Mouse (Mus musculus): ENCODE data around the gene Ccnd3. TPM values are rescaled to one million over a fixed set of nuclear protein-coding genes. Genes with fewer than 3 reads are reported as not detected.

Ccnd3 gene
- polyA plus RNA-seq, 1 experiment from 2014 or later, result 180 TPM

DNA sequence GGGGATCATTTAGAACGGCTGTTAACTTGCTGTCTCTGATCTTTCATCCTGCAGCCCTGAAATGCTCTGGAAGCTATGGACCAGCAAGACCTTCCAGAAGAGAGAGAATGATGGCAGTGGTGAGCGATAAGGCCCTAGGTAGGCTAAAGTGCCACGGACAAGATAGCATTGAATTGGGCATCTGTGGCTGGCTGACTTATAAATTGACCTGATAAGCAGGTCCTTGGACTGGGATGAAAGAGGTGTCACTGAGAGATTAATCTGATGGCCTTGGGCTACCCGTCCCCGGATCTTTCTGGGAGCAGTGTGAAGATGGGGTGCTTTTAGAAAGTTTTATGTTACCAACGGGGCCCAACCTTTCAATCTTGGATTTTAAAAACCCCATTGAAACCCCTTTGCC lies 73.8 kb downstream of the Ccnd3 start:
- WGBS, result 88% methylated on average over 6 of the region's 6 CpGs
- H3K9me3 ChIP-seq (ENCODE audit: control insufficient read depth), result no peaks in the 10 kb centered on the region
- H3K4me1 ChIP-seq (replicated peaks; ENCODE audit: control insufficient read depth, insufficient read depth, low read length), result no peaks in the 10 kb centered on the region
- H3K9ac ChIP-seq (ENCODE audit: low read depth, low read length), result no peak overlapping the region
- no peak overlapping the region for H3K4me3 ChIP-seq (ENCODE audit: low read depth, low read length)
- TF ChIP-seq CTCF (IDR thresholded peaks at IDR 0.05; ENCODE audit: low read depth), result no peak
- H3K4me2 ChIP-seq (replicated peaks; ENCODE audit: low read depth), result no peak overlapping the region
- H3K36me3 ChIP-seq (ENCODE audit: control insufficient read depth, insufficient read depth), result no peaks in the 10 kb centered on the region
- H3K27ac ChIP-seq (ENCODE audit: low read depth, low read length), result no peak overlapping the region
- ATAC-seq, result no peak
- H3K27me3 ChIP-seq (replicated peaks; ENCODE audit: control insufficient read depth, insufficient read depth, low read length), result no peaks in the 10 kb centered on the region

GRCm38 (mm10) chr17:47580962-47581361 lies 76.1 kb downstream of the Ccnd3 start:
- no peaks in the 10 kb centered on the region for H3K9me3 ChIP-seq (ENCODE audit: control insufficient read depth)
- 0 out of 2 replicates have a peak, but pooled peaks cover 3% of the 10 kb centered on the region for H3K36me3 ChIP-seq (ENCODE audit: control insufficient read depth, insufficient read depth)
- H3K4me3 ChIP-seq (ENCODE audit: low read depth, low read length), result no peak overlapping the region
- ATAC-seq, result no peak
- H3K4me2 ChIP-seq (replicated peaks; ENCODE audit: low read depth), result no peak overlapping the region
- no peak for TF ChIP-seq CTCF (IDR thresholded peaks at IDR 0.05; ENCODE audit: low read depth)
- H3K4me1 ChIP-seq (replicated peaks; ENCODE audit: control insufficient read depth, insufficient read depth, low read length), result no peaks in the 10 kb centered on the region
- no peak overlapping the region for H3K27ac ChIP-seq (ENCODE audit: low read depth, low read length)
- 64% methylated on average over 4 of the region's 4 CpGs for WGBS
- no peaks in the 10 kb centered on the region for H3K27me3 ChIP-seq (replicated peaks; ENCODE audit: control insufficient read depth, insufficient read depth, low read length)
- no peak overlapping the region for H3K9ac ChIP-seq (ENCODE audit: low read depth, low read length)

GRCm38 (mm10) chr17:47588517-47588916 lies 83.7 kb downstream of the Ccnd3 start:
- TF ChIP-seq CTCF (IDR thresholded peaks at IDR 0.05; ENCODE audit: low read depth), result no peak
- Histone ChIP-seq H3K36me3 (ENCODE audit: control insufficient read depth, insufficient read depth) (0 out of 2 replicates have a peak, but pooled peaks cover 3% of the 10 kb centered on the region), H3K27me3 (replicated peaks; ENCODE audit: control insufficient read depth, insufficient read depth, low read length) (no peaks in the 10 kb centered on the region), H3K4me3 (ENCODE audit: low read depth, low read length) (no peak overlapping the region), H3K9ac (ENCODE audit: low read depth, low read length) (no peak overlapping the region), H3K27ac (ENCODE audit: low read depth, low read length) (no peak overlapping the region), H3K4me2 (replicated peaks; ENCODE audit: low read depth) (no peak overlapping the region), H3K4me1 (replicated peaks; ENCODE audit: control insufficient read depth, insufficient read depth, low read length) (no peaks in the 10 kb centered on the region), H3K9me3 (ENCODE audit: control insufficient read depth) (no peaks in the 10 kb centered on the region)
- ATAC-seq, result no peak
- 78% methylated on average over 8 of the region's 8 CpGs for WGBS

- no peaks in the 10 kb centered on the region for H3K9me3 ChIP-seq (ENCODE audit: control insufficient read depth)
- no peaks in the 10 kb centered on the region for H3K27me3 ChIP-seq (replicated peaks; ENCODE audit: control insufficient read depth, insufficient read depth, low read length)
- no peaks in the 10 kb centered on the region; the same call in 1 of the 2 replicates for H3K4me1 ChIP-seq (replicated peaks; ENCODE audit: control insufficient read depth, insufficient read depth, low read length)
- no peak overlapping the region for H3K4me2 ChIP-seq (replicated peaks; ENCODE audit: low read depth)
- 65% methylated on average over 3 of the region's 3 CpGs for WGBS
- H3K36me3 ChIP-seq (ENCODE audit: control insufficient read depth, insufficient read depth), result no peaks in the 10 kb centered on the region
- no peak overlapping the region for H3K4me3 ChIP-seq (ENCODE audit: low read depth, low read length)
- H3K27ac ChIP-seq (ENCODE audit: low read depth, low read length), result no peak overlapping the region
- TF ChIP-seq CTCF (IDR thresholded peaks at IDR 0.05; ENCODE audit: low read depth), result no peak
- no peak for ATAC-seq
- no peak overlapping the region for H3K9ac ChIP-seq (ENCODE audit: low read depth, low read length)
These were observed 86.2 kb downstream of the Ccnd3 start for GRCm38 (mm10) chr17:47591073-47591472.

- H3K9me3 ChIP-seq (ENCODE audit: control insufficient read depth), result no peaks in the 10 kb centered on the region
- H3K36me3 ChIP-seq (ENCODE audit: control insufficient read depth, insufficient read depth), result 0 out of 2 replicates have a peak, but pooled peaks cover 7% of the 10 kb centered on the region
- H3K4me2 ChIP-seq (replicated peaks; ENCODE audit: low read depth), result peak overlapping the region; percentile 89
- peak overlapping the region; percentile 78 for H3K4me3 ChIP-seq (ENCODE audit: low read depth, low read length)
- H3K9ac ChIP-seq (ENCODE audit: low read depth, low read length), result peak overlapping the region; percentile 77
- peak overlapping the region; percentile 92 for H3K27ac ChIP-seq (ENCODE audit: low read depth, low read length)
- H3K4me1 ChIP-seq (replicated peaks; ENCODE audit: control insufficient read depth, insufficient read depth, low read length), result peaks cover 12% of the 10 kb centered on the region
- no peaks in the 10 kb centered on the region for H3K27me3 ChIP-seq (replicated peaks; ENCODE audit: control insufficient read depth, insufficient read depth, low read length)
- ATAC-seq, result peak; percentile 74
- TF ChIP-seq CTCF (IDR thresholded peaks at IDR 0.05; ENCODE audit: low read depth), result no peak
- under 1% methylated on average over 61 of the region's 63 CpGs for WGBS
These were observed 88.5 kb downstream of the Ccnd3 start for GRCm38 (mm10) chr17:47593215-47593853.

DNA sequence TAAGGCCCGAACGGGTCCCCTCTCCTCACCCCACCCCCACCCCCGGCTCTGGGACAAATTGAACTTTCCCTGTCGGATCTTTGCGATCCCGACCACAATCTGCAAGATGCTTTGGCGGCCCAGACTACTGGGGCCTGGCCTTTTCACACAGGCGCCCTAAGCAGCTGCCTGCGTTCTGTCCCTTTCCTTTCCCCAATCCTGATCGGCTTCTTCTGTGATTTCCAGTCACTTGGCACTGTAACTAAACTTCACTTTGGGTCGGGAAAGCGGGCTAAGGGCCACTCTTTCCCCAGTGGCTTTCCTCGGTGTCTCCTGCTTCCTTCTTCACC lies 89.0 kb downstream of the Ccnd3 start:
- H3K9me3 ChIP-seq (ENCODE audit: control insufficient read depth), result no peaks in the 10 kb centered on the region
- H3K9ac ChIP-seq (ENCODE audit: low read depth, low read length), result peak overlapping the region; percentile 77
- peaks cover 12% of the 10 kb centered on the region for H3K4me1 ChIP-seq (replicated peaks; ENCODE audit: control insufficient read depth, insufficient read depth, low read length)
- H3K27ac ChIP-seq (ENCODE audit: low read depth, low read length), result peak overlapping the region; percentile 92
- no peak for TF ChIP-seq CTCF (IDR thresholded peaks at IDR 0.05; ENCODE audit: low read depth)
- WGBS, result 0% methylated on average over 13 of the region's 13 CpGs
- H3K4me3 ChIP-seq (ENCODE audit: low read depth, low read length), result peak overlapping the region; percentile 78
- no peaks in the 10 kb centered on the region for H3K27me3 ChIP-seq (replicated peaks; ENCODE audit: control insufficient read depth, insufficient read depth, low read length)
- no peak; the same call in 1 of the 2 replicates for ATAC-seq
- H3K4me2 ChIP-seq (replicated peaks; ENCODE audit: low read depth), result peak overlapping the region; percentile 89
- H3K36me3 ChIP-seq (ENCODE audit: control insufficient read depth, insufficient read depth), result 0 out of 2 replicates have a peak, but pooled peaks cover 12% of the 10 kb centered on the region
